Mouse (Mus musculus): Measurements from ENCODE around the gene Cldn10. TPM values are rescaled to one million over a fixed set of nuclear protein-coding genes. Genes with fewer than 3 reads are reported as not detected.

The Cldn10 gene
- total RNA-seq, 4 experiments from 2014 or later, result 0.16 to 0.23 TPM; not detected in 2

DNA sequence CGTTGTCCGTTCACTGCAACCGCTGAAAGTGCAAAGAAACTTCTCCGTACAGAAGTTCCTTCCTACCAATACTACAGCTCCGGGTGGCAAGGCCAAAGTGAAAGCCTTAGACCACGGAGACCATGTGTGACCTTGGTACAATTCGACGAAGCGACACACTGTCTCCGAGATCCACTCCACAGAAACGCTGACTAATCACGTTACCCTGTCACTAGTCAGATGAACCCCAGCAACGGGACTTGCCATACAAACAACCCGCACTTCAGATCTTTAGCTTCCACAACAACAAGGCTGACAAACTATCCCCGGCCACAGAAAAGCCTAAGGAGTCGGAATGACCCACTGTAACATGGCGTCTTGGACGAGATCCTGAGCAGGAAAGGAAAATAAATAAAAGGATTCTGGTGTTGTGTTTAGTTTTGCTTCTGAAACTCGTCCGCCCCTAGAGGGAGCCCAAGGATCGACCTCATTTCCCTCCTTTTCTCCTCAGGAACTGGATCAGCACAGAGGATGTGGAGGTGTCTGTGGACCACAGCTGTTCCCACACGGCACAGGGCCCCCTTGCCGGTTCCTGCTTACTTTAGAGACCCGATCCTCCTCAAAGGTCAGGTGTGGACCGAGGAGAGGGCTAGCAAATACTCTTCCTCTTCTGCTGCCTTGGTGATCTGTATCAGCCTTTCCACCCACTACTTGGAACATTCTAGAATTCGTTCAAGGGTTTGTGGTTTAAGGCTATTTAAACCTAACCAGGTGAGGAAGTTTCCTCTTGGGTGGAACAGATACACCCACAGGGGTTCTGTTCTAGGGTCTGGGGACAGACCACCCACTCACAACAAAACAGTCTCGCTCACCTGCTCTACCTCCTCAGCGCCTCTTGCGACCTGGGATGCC is 122.9 kb downstream of the Cldn10 start:
- peak; percentile 74 for DNase-seq (ENCODE audit: low spot score)

DNA sequence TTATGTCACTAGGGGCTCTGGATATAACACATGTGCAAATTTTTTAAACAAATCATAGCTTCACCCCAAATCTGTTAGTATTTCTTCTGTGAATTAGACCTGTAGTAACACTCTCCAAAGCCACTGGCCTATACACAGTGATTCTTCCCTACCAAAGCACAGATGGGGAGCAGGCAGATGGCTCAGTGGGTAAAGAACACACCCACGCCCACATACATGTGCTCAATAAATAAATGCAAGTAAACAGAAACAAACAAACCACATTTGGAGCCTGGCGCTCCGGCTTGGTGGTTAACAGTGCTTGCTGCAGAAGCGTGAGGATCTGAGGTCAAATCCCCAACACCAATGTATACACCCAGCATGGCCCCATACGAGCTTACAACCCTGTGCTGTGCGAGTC is 123.8 kb downstream of the Cldn10 start:
- DNase-seq (ENCODE audit: low spot score), result no peak

DNA sequence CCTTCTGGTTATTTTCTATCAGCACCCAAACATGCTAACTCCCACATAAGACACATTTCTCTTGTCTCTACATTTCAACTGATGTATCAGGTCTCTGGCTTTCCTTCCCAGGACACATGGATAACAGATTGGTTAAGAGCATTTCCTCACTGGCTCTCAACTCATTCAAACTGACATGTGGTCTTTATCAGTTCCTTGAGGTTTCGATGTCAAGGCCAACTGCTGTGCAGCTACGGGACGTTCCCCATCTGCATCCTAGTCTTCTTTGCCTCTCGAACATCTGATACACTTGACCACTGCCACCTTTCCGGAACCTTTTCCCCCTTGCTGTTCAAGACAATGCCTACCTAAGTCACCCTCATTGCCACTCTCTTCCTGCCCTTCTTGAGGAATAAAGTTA is 125.9 kb downstream of the Cldn10 start:
- no peak for DNase-seq (ENCODE audit: low spot score)

DNA sequence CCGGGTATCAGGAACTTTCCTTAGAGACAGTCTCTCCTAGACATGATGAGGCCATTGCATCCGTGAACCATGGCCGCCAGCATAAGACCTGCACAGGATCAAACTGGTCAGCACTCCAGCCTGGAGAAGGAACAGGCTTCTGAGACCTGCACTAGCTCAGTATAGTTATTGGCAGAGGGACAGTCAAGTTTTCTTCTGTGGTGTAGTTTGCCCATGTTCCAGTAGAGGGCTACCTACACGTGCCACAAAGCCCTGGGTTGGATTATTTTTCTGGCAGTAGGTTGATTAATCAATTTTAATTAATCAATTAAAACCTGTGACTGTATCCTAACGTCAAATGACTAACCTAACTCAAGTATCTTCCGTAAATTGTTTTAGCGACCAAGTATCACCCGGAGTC is 131.3 kb downstream of the Cldn10 start:
- no peak for DNase-seq (ENCODE audit: low spot score)

DNA sequence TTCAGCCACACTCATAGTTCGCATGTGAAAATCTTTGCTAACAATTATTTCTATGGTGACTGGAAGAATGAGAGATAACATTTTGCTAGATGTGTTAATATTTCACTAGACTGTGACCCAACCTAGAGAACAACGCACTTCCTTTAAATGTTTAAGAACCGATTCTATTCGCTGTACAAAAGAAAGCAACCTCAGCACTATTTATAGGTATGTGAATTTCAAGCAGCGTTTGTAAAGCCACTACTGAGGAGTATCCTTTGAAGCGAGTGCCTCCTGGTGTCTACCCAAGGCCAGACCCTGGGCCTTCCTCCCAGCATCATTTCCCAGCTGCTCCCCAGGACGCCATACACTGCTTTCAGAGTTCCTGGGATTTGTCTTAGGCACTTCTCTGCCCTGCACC is 132.9 kb downstream of the Cldn10 start:
- DNase-seq (ENCODE audit: low spot score), result no peak

DNA sequence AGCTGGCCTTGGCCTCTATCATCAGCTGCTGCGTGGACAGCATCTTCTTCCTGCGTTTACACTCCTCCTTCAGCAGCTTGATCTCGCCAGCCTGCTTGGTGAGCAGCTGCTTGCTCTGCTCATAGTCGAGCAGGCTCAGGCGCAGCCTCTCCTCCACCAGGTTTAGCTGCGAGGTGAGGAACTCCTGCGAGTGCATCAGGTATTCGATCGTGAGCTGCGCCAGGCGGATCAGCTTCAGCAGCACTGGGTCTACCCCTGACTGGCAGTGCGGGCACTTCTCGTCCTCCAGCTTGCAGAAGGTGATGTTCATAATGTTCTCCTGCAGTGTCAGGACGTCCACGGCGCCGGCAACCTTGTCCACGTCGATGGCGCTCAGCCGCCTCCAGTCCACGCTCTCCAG is 134.5 kb downstream of the Cldn10 start:
- no peak for DNase-seq (ENCODE audit: low spot score)

DNA sequence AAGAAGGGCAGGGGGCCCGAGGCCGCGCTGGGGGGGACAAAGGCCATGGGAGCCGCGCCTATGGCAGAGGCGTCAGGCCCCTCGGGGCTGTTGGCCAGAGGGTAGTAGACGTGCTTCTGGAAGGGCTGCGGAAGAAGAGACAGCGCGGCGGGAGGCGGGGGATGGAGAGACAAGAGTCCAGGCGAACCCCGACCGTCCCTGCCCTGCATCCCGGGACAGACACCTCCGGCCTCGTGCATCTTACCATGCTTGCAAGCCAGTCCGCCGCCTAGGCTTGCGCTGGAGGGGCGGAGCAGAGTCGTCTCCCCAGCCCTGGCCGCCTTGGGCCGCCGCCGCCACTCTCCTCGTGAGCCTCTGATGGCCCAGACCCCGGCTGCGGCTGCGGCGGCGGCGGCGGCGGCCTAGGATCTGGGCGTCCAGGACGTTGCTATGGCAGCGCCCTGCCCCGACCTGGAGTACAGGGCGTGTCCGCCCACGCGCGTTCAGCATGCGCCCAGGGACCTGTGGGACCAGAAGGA is 135.0 kb downstream of the Cldn10 start:
- DNase-seq (ENCODE audit: low spot score), result no peak

Other genes with a start within 250 kb of the Cldn10 start
- 1 to 10 TPM; 7.4 to 9.9 (median 8.5) TPM for gene Abcc4, start 81.7 kb upstream of the Cldn10 start, total RNA-seq (2022)
- 1 to 10 TPM; 2.1 to 3.1 (median 2.5) TPM for gene Dzip1, start 137.6 kb downstream of the Cldn10 start, total RNA-seq (2022)
- 10 to 100 TPM; 25.5 to 33.5 (median 28.4) TPM for gene Dnajc3, start 150.1 kb downstream of the Cldn10 start, total RNA-seq (2022)

Data from heart, adult 8-10 months (tissue).